In the genomic region with DNA sequence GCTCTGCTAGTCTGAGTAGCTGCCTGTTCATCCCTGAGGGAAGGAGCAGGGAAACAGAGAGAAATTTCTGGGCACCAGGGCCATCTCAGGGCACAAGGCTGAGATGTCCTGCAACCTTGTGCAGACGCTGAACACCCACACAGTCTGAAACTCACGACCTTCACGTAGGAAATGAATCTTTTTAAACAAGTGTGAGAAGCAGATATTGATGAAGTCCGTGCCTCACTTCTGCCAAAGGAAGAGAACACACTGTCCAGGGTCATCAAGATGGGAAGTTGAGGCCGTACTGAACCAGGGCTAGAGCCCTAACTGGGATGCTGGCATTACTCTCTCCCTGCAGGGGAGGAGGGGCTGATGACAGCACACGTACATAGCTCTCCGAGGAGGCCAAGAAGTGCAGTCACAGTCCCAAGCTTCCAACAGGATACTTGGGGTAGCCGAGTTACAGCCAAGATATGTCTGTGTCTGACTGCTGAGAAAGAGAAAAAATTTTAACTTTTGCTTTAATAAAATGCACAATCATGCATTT, we compare ENCODE assay signal across 30 mouse cellular contexts. TPM values are rescaled to one million over a fixed set of nuclear protein-coding genes. Genes with fewer than 3 reads are reported as not detected.
DNase-seq lines count a peak whose midpoint lies in the region; ATAC-seq and TF ChIP-seq lines count a peak whose summit lies in the region.
"Had no signal": no experiment of that assay in that cellular context is flagged by ENCODE, and none has a peak within 500 bp of the region (broad histone marks: within the 10 kb centered on the region; RNA-seq: fewer than 3 reads in every experiment).

No protein-coding gene starts in this region.

- 68% methylated on average over 8 of the region's 8 CpGs for WGBS in kidney, embryonic 15.5 days
- 50% methylated on average over 8 of the region's 8 CpGs for WGBS in lung, embryonic 16.5 days

- peaks cover 33% of the 10 kb centered on the region for H3K4me1 ChIP-seq in kidney, embryonic 15.5 days
- H3K4me1 ChIP-seq in lung, embryonic 16.5 days (replicated peaks; ENCODE audit: control insufficient read depth, insufficient read depth, low read length) = peaks cover 23% of the 10 kb centered on the region
- H3K4me1 ChIP-seq: forebrain, embryonic 10.5 days; forebrain, embryonic 15.5 days; midbrain, embryonic 10.5 days; midbrain, embryonic 15.5 days had no signal

- intact Hi-C loops in gastrocnemius, adult 2 months (cut with DNase I) = no loop called here

- DNase-seq in gastrocnemius, adult 2 months = no peak
- DNase-seq in gastrocnemius, postnatal 10 days = no peak
- no peak for DNase-seq in kidney, postnatal 36 days
- no peak for DNase-seq in lung, postnatal 4 days
- peak; percentile 56 for DNase-seq in skeletal muscle tissue, adult 2 months (ENCODE audit: low read depth, low spot score)
- DNase-seq in right cerebral cortex, postnatal 25 days = no peak
- DNase-seq: adrenal gland, postnatal 10 days; cerebellum, adult 11-12 months; cerebellum, postnatal 10 days; kidney, adult 18-20 months; kidney, postnatal 4 days; thymus, adult 18-20 months; thymus, postnatal 25 days had no signal

- ATAC-seq in kidney, embryonic 15.5 days (replicated peaks; ENCODE audit: low FRiP score) = no peak
- no peak for ATAC-seq in lung, embryonic 16.5 days (ENCODE audit: low read depth)
- ATAC-seq: forebrain, embryonic 15.5 days; midbrain, embryonic 15.5 days had no signal

- no peak for TF ChIP-seq CTCF in gastrocnemius, adult 2 months (IDR thresholded peaks at IDR 0.05)

- H3K27me3 ChIP-seq in kidney, embryonic 15.5 days = no peaks in the 10 kb centered on the region
- no peaks in the 10 kb centered on the region for H3K27me3 ChIP-seq in lung, embryonic 16.5 days (ENCODE audit: control insufficient read depth, insufficient read depth, low read depth, low read length)
- H3K27me3 ChIP-seq: embryonic facial prominence, embryonic 13.5 days; forebrain, embryonic 15.5 days; limb, embryonic 13.5 days; midbrain, embryonic 15.5 days; neural tube, embryonic 15.5 days had no signal

- H3K9ac ChIP-seq in kidney, embryonic 15.5 days = no peak overlapping the region
- no peak overlapping the region for H3K9ac ChIP-seq in lung, embryonic 16.5 days (ENCODE audit: low read length)
- H3K9ac ChIP-seq: embryonic facial prominence, embryonic 13.5 days; forebrain, embryonic 15.5 days; hindbrain, embryonic 14.5 days; limb, embryonic 13.5 days; liver, embryonic 14.5 days; midbrain, embryonic 15.5 days; neural tube, embryonic 15.5 days had no signal

- H3K4me2 ChIP-seq in kidney, embryonic 15.5 days = no peak overlapping the region
- H3K4me2 ChIP-seq in lung, embryonic 16.5 days (ENCODE audit: low read depth, low read length) = no peak overlapping the region
- H3K4me2 ChIP-seq: embryonic facial prominence, embryonic 13.5 days; forebrain, embryonic 15.5 days; heart, embryonic 11.5 days; hindbrain, embryonic 14.5 days; limb, embryonic 13.5 days; midbrain, embryonic 15.5 days; neural tube, embryonic 15.5 days had no signal

- no peak overlapping the region for H3K4me3 ChIP-seq in gastrocnemius, adult 2 months
- no peak overlapping the region for H3K4me3 ChIP-seq in kidney, embryonic 15.5 days (replicated peaks)
- H3K4me3 ChIP-seq in lung, embryonic 16.5 days (ENCODE audit: low read length) = no peak overlapping the region
- H3K4me3 ChIP-seq: embryonic facial prominence, embryonic 13.5 days; forebrain, embryonic 10.5 days; forebrain, embryonic 15.5 days; limb, embryonic 13.5 days; midbrain, embryonic 10.5 days; midbrain, embryonic 15.5 days; neural tube, embryonic 15.5 days had no signal

- H3K9me3 ChIP-seq in kidney, embryonic 15.5 days (replicated peaks) = no peaks in the 10 kb centered on the region
- no peaks in the 10 kb centered on the region for H3K9me3 ChIP-seq in lung, embryonic 16.5 days (ENCODE audit: control insufficient read depth, low read length)
- H3K9me3 ChIP-seq: embryonic facial prominence, embryonic 13.5 days; forebrain, embryonic 10.5 days; forebrain, embryonic 15.5 days; G1E; limb, embryonic 13.5 days; midbrain, embryonic 10.5 days; midbrain, embryonic 15.5 days; neural tube, embryonic 15.5 days had no signal

- peak overlapping the region; percentile 10; the same call in 1 of the 2 replicates for H3K27ac ChIP-seq in gastrocnemius, adult 2 months
- 0 out of 2 replicates have a peak overlapping the region, but pooled peaks have one; percentile 15 for H3K27ac ChIP-seq in kidney, embryonic 15.5 days
- peak overlapping the region; percentile 84 for H3K27ac ChIP-seq in lung, embryonic 16.5 days (ENCODE audit: low read length)
- H3K27ac ChIP-seq: embryonic facial prominence, embryonic 13.5 days; forebrain, embryonic 10.5 days; forebrain, embryonic 15.5 days; hindbrain, embryonic 14.5 days; limb, embryonic 13.5 days; liver, embryonic 14.5 days; midbrain, embryonic 10.5 days; midbrain, embryonic 15.5 days; neural tube, embryonic 15.5 days had no signal

- H3K36me3 ChIP-seq in kidney, embryonic 15.5 days = no peaks in the 10 kb centered on the region
- no peaks in the 10 kb centered on the region for H3K36me3 ChIP-seq in lung, embryonic 16.5 days (ENCODE audit: control insufficient read depth, insufficient read depth, low read length)
- H3K36me3 ChIP-seq: embryonic facial prominence, embryonic 13.5 days; forebrain, embryonic 10.5 days; forebrain, embryonic 15.5 days; G1E; limb, embryonic 13.5 days; midbrain, embryonic 10.5 days; midbrain, embryonic 15.5 days; neural tube, embryonic 15.5 days had no signal

RNA-seq across cellular contexts. Expression of a gene that starts 46.9 kb away (rescaled TPM):
- total RNA-seq in gastrocnemius, adult 2 months (2021) = not detected
- total RNA-seq in gastrocnemius, postnatal 10 days (2021) = under 1 TPM; 0.09 to 0.12 TPM
- polyA plus RNA-seq in kidney, embryonic 15.5 days (2015; fragmentation: Nextera tagmentation; extraction: Ambion mirVana) = 0.82 and 1.0 TPM in 2 replicates
- 0.47 and 0.57 TPM in 2 replicates for polyA plus RNA-seq in lung, embryonic 16.5 days (2015; fragmentation: Nextera tagmentation; extraction: Ambion mirVana)
- total RNA-seq: common myeloid progenitor, adult 5-6 weeks; gastrocnemius, adult 18-20 months; hematopoietic stem cell, adult 5-6 weeks; megakaryocyte progenitor cell, adult 5-6 weeks had no signal
- polyA plus RNA-seq: forebrain, embryonic 10.5 days; G1E; midbrain, embryonic 10.5 days had no signal

Comparison
In these comparisons a context has a peak if more than half of its experiments do, and no peak if none do; other contexts are left out.
1. H3K27ac ChIP-seq: peak in every context shown above with its lines; median percentile 84 in lung, embryonic 16.5 days; 15 in kidney, embryonic 15.5 days; 10 in gastrocnemius, adult 2 months.